Mouse (Mus musculus): ENCODE data around the gene Nans.

Gene Nans

GRCm38 (mm10) chr4:46489028-46489925 lies at the start of gene Nans:
TSS of gene Nans (plus strand) at chr4:46489248.
- peak; percentile 86 to 93 for DNase-seq (ENCODE audit: low spot score in 2 of 2)

GRCm38 (mm10) chr4:46442501-46442900 lies 46.5 kb upstream of the Nans start:
- no peak for DNase-seq (ENCODE audit: low spot score in 2 of 2)

- DNase-seq (ENCODE audit: low spot score in 2 of 2), result no peak
Observed at GRCm38 (mm10) chr4:46445237-46445945, 43.7 kb upstream of the Nans start.

- no peak for DNase-seq (ENCODE audit: low spot score in 2 of 2)
Observed at GRCm38 (mm10) chr4:46447461-46447860, 41.6 kb upstream of the Nans start.

- DNase-seq (ENCODE audit: low spot score in 2 of 2), result peak; percentile 11 to 23
Observed at GRCm38 (mm10) chr4:46448886-46449285, 40.2 kb upstream of the Nans start.

- DNase-seq (ENCODE audit: low spot score in 2 of 2), result no peak
Observed at GRCm38 (mm10) chr4:46450020-46450518, 39.0 kb upstream of the Nans start.

- DNase-seq (ENCODE audit: low spot score in 2 of 2), result peak; percentile 85 to 93
Observed at GRCm38 (mm10) chr4:46450519-46451131, 38.4 kb upstream of the Nans start, which contains the start of gene Anp32b. TSS of gene Anp32b (plus strand) at chr4:46450902.

GRCm38 (mm10) chr4:46451240-46451757 lies 37.7 kb upstream of the Nans start:
- peak; percentile 62 to 72 for DNase-seq (ENCODE audit: low spot score in 2 of 2)

- DNase-seq (ENCODE audit: low spot score in 2 of 2), result peak; percentile 58 to 71
Observed at GRCm38 (mm10) chr4:46451758-46452480, 37.1 kb upstream of the Nans start.

GRCm38 (mm10) chr4:46452481-46452850 lies 36.6 kb upstream of the Nans start:
- DNase-seq (ENCODE audit: low spot score in 2 of 2), result peak; percentile 54 to 60

- no peak for DNase-seq (ENCODE audit: low spot score in 2 of 2)
Observed at GRCm38 (mm10) chr4:46452855-46453719, 36.0 kb upstream of the Nans start.

- no peak for DNase-seq (ENCODE audit: low spot score in 2 of 2)
Observed at GRCm38 (mm10) chr4:46454097-46454864, 34.8 kb upstream of the Nans start.

GRCm38 (mm10) chr4:46456762-46457161 lies 32.3 kb upstream of the Nans start:
- DNase-seq (ENCODE audit: low spot score in 2 of 2), result no peak

- DNase-seq (ENCODE audit: low spot score in 2 of 2), result no peak
Observed at GRCm38 (mm10) chr4:46457186-46457585, 31.9 kb upstream of the Nans start.

GRCm38 (mm10) chr4:46458411-46458810 lies 30.6 kb upstream of the Nans start:
- DNase-seq (ENCODE audit: low spot score in 2 of 2), result no peak

GRCm38 (mm10) chr4:46463130-46463830 lies 25.8 kb upstream of the Nans start:
- DNase-seq (ENCODE audit: low spot score in 2 of 2), result peak in 1 of 2 experiments; percentile 31

GRCm38 (mm10) chr4:46465740-46466139 lies 23.3 kb upstream of the Nans start:
- DNase-seq (ENCODE audit: low spot score in 2 of 2), result no peak

- no peak for DNase-seq (ENCODE audit: low spot score in 2 of 2)
Observed at GRCm38 (mm10) chr4:46475101-46475500, 13.9 kb upstream of the Nans start.

- no peak for DNase-seq (ENCODE audit: low spot score in 2 of 2)
Observed at GRCm38 (mm10) chr4:46479081-46479480, 10.0 kb upstream of the Nans start.
